Mouse (Mus musculus) hindbrain, embryonic 11.5 days (tissue): ENCODE data around the gene AB124611. TPM values are rescaled to one million over a fixed set of nuclear protein-coding genes. Genes with fewer than 3 reads are reported as not detected.
"Not testable (repeated sequence)": the region's sequence is repeated elsewhere in the genome, so short reads cannot be mapped to it uniquely, and the experiment has no call there.

Experiments
- ATAC-seq: fragments of 200-750 bp; cut with Nextera tagmentation; 2 replicates; pipeline ENCODE4 v1.8.0; 2017; ENCODE audit warnings: mild to moderate bottlenecking, moderate TSS enrichment, moderate library complexity; ENCODE audit not compliant: low FRiP score
- DNase-seq: peaks from one replicate; pipeline ENCODE4 v3.0.0-alpha.2; 2015; ENCODE audit warnings: low spot score
- H3K27ac ChIP-seq: fragments of 300-500 bp; sonication (generic); 2 replicates; pipeline ENCODE4 v1.5.1; 2014; ENCODE audit warnings: mild to moderate bottlenecking, low read depth, low read length
- H3K27me3 ChIP-seq: fragments of 300-500 bp; sonication (generic); 2 replicates; pipeline ENCODE4 v1.6.1; 2014; ENCODE audit warnings: mild to moderate bottlenecking, low read length, moderate library complexity, mixed read lengths; ENCODE audit not compliant: control insufficient read depth, insufficient read depth
- H3K36me3 ChIP-seq: fragments of 300-500 bp; sonication (generic); 2 replicates; pipeline ENCODE4 v1.6.1; 2014; ENCODE audit warnings: mild to moderate bottlenecking, low read length, moderate library complexity, mixed read lengths; ENCODE audit not compliant: control insufficient read depth, insufficient read depth
- H3K4me1 ChIP-seq: fragments of 300-500 bp; sonication (generic); replicated peaks from 2 replicates; pipeline ENCODE4 v1.6.1; 2014; ENCODE audit warnings: low read length, mixed read lengths; ENCODE audit not compliant: control insufficient read depth, insufficient read depth
- H3K4me2 ChIP-seq: fragments of 300-500 bp; sonication (generic); replicated peaks from 2 replicates; pipeline ENCODE4 v1.6.1; 2014; ENCODE audit warnings: mild to moderate bottlenecking, low read depth, low read length
- H3K4me3 ChIP-seq: fragments of 300-500 bp; sonication (generic); 2 replicates; pipeline ENCODE4 v1.5.1; 2014; ENCODE audit warnings: low read depth, low read length
- H3K9ac ChIP-seq: fragments of 300-500 bp; sonication (generic); 2 replicates; pipeline ENCODE4 v1.6.1; 2014; ENCODE audit warnings: low read depth, low read length
- H3K9me3 ChIP-seq: fragments of 300-500 bp; sonication (generic); 2 replicates; pipeline ENCODE4 v1.6.1; 2016; ENCODE audit warnings: low read length; ENCODE audit not compliant: control insufficient read depth
- WGBS: fragments of 180-500 bp; shearing (Covaris S2); extraction: QIAGEN DNeasy Blood & Tissue Kit; methylation state at CpG from one replicate; pipeline ENCODE4 v1.1.7; 2014; 5-methylcytosine and 5-hydroxymethylcytosine counted together
- polyA plus RNA-seq: library from polyadenylated mRNA; unstranded; fragments of >200 nt; fragmentation: Nextera tagmentation; extraction: Ambion mirVana; gene quantifications from 2 replicates; pipeline ENCODE4 v1.2.1, GENCODE M21; 2014

The AB124611 gene
- polyA plus RNA-seq, 1 experiment from 2014 or later: 5.3 TPM

DNA sequence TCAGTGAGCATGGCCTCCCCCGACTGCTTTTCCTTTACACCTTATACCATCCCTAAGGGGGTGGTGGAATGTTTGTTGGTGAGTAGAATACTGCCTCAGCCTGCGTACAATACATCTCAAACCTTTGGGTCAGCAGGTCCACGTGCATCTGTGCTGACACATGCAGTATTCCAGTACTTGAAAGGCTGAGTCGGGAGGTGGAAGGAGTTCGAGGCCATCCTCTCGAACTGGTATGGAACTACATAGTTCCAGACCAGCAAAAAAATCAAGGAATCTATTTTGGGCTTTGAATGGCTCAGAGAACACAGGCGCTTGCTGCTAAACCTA is 15.3 kb upstream of the AB124611 start:
- peak overlapping the region; percentile 72 for H3K9ac ChIP-seq
- 7% methylated on average over 7 of the region's 7 CpGs for WGBS
- peaks cover 1% of the 10 kb centered on the region; the same call in 1 of the 2 replicates for H3K36me3 ChIP-seq
- H3K4me1 ChIP-seq: peaks cover 3% of the 10 kb centered on the region; the same call in 1 of the 2 replicates
- peak overlapping the region; percentile 62 for H3K4me3 ChIP-seq
- H3K27me3 ChIP-seq: no peaks in the 10 kb centered on the region
- peak overlapping the region; percentile 74 for H3K27ac ChIP-seq
- ATAC-seq (no peak; the same call in 1 of the 2 replicates), DNase-seq (no peak)
- H3K9me3 ChIP-seq: no peaks in the 10 kb centered on the region
- peak overlapping the region; percentile 69 for H3K4me2 ChIP-seq

DNA sequence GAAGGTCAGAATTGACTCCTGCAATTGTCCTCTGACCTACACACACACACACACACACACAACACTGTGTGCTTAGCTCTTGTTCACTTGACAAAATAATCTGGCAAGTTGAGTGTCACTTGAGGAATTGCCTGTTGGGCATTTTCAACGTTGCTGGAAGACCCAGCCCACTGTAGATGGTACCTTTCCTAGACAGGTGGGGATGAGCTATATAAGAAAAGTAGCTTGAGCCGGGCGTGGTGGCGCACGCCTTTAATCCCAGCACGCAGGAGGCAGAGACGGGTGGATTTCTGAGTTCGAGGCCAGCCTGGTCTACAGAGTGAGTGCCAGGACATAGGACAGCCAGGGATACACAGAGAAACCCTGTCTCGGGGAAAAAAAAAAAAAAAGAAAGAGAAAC is 14.9 kb upstream of the AB124611 start:
- peak overlapping the region; percentile 62 for H3K4me3 ChIP-seq
- ATAC-seq (no peak), DNase-seq (no peak)
- H3K9me3 ChIP-seq: no peaks in the 10 kb centered on the region
- WGBS: 84% methylated on average over 9 of the region's 9 CpGs
- H3K4me2 ChIP-seq: peak overlapping the region; percentile 69
- peak overlapping the region; percentile 74 for H3K27ac ChIP-seq
- H3K27me3 ChIP-seq: no peaks in the 10 kb centered on the region
- H3K9ac ChIP-seq: peak overlapping the region; percentile 72
- H3K4me1 ChIP-seq: peaks cover 3% of the 10 kb centered on the region; the same call in 1 of the 2 replicates
- H3K36me3 ChIP-seq: no peaks in the 10 kb centered on the region; the same call in 1 of the 2 replicates

- H3K4me3 ChIP-seq: no peak overlapping the region
- no peak overlapping the region for H3K27ac ChIP-seq
- H3K27me3 ChIP-seq: no peaks in the 10 kb centered on the region
- WGBS: 100% methylated on average over 4 of the region's 4 CpGs
- DNase-seq (no peak), ATAC-seq (no peak)
- no peak overlapping the region for H3K9ac ChIP-seq
- no peak overlapping the region for H3K4me2 ChIP-seq
- no peaks in the 10 kb centered on the region for H3K9me3 ChIP-seq
- peaks cover 3% of the 10 kb centered on the region; the same call in 1 of the 2 replicates for H3K4me1 ChIP-seq
- H3K36me3 ChIP-seq: no peaks in the 10 kb centered on the region
Observed at GRCm38 (mm10) chr9:21513466-21513865, 12.5 kb upstream of the AB124611 start.

DNA sequence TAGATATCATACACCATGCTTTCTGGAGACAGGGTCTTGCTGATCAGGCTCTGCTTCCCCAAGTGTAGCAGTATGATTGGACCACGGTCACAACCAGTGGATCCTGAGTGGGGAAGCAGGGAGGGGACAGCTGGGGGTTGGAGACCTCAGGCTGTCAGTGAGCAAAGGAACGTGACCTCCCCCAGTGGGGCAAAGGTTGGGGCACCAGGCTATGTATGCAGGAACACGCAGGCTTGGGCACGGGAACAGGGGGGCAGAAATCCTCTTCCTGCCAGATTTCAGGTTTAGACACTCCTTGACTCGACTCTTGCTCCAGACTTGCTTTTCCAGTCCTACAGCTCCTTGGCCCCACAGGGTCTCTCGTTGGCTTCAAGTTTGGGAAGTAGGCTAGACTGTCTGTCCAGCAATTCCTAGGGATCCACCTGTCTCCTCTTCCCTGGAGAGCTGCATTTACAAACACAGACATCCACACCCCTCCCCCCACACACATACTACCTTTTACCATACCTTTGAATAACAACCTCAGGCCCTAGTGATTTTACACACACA is 8.0 kb upstream of the AB124611 start:
- no peak for ATAC-seq
- no peak overlapping the region for H3K9ac ChIP-seq
- H3K4me1 ChIP-seq: no peaks in the 10 kb centered on the region
- H3K27ac ChIP-seq: no peak overlapping the region
- H3K36me3 ChIP-seq: no peaks in the 10 kb centered on the region
- no peaks in the 10 kb centered on the region for H3K27me3 ChIP-seq
- no peak overlapping the region for H3K4me3 ChIP-seq
- WGBS: 79% methylated on average over 6 of the region's 6 CpGs
- DNase-seq: no peak
- H3K4me2 ChIP-seq: no peak overlapping the region
- H3K9me3 ChIP-seq: no peaks in the 10 kb centered on the region

DNA sequence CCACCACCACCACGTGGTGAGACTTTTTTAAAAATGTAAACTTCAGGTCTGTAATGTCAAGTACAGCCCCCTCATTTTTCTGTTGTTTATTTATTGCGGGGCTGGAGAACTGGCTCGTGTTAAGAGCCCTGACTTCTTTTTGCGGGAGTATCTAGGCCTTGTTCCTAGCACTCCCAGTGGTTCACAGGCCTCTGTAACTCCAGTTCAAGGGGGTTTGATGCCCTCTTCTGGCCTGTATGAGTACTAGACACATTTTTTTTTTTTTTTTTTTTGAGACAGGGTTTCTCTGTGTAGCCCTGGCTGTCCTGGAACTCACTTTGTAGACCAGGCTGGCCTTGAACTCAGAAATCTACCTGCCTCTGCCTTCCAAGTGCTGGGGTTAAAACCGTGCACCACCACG is 7.3 kb upstream of the AB124611 start:
- WGBS: 80% methylated on average over 6 of the region's 6 CpGs
- H3K4me2 ChIP-seq, H3K36me3 ChIP-seq, H3K27me3 ChIP-seq, H3K4me1 ChIP-seq, H3K4me3 ChIP-seq, H3K9me3 ChIP-seq, H3K9ac ChIP-seq, DNase-seq, H3K27ac ChIP-seq, ATAC-seq: not testable (repeated sequence)

DNA sequence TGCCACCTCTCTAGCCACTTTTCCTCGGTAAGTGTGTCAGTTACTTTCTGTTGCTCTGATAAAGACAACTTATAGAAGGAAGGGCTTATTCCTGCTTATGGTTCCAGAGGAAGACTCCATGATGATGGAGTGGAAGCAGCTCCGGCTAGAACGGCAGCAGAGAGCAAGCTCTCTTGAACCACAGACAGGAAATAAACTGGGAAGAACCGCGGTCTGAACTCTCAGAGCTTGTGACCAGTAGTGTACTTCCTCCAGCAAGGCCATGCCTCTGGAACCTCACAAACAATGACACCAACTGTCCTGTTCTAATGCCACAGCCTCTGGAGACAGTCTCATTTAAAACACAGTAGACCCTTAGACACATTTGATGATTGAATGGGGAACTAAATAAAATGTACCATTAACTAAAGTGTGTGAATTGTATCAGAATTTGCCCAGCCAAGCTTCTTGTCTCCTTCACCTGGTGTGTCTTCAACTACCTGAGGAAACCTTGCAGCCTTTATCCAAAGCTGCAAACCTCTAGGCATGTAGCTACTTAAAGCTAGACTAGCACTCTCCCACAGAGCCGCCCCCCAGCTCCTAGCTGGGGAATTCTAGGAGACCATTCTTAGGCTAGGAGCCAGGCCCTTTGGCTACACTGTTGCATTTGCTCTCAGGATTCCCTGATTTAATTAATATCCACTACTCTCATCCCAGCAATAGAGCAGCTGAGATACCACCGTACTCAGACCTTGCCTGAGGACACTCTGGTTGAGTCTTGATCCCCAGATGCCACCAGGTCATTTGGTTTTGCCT is 637 bp upstream of the AB124611 start:
- Histone ChIP-seq H3K27me3 (no peaks in the 10 kb centered on the region), H3K9ac (no peak overlapping the region), H3K4me3 (no peak overlapping the region), H3K4me2 (no peak overlapping the region), H3K9me3 (no peaks in the 10 kb centered on the region), H3K27ac (no peak overlapping the region), H3K4me1 (no peaks in the 10 kb centered on the region), H3K36me3 (no peaks in the 10 kb centered on the region)
- WGBS: 81% methylated on average over 7 of the region's 7 CpGs
- no peak for ATAC-seq
- no peak for DNase-seq

DNA sequence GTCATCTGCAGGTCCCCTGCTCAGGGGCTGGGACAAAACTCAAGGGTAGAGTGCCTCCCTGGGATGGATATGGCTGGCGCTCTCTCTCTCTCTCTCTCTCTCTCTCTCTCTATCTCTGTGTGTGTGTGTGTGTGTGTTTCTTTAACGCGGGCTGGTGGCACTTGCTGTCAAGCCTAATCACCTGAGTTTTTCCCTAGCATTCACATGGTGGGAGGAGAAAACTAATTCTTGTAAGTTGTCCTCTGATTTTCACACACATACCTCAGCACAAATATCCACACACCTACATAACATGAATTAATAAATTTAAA is 613 bp downstream of the AB124611 start:
- Histone ChIP-seq H3K9me3 (no peaks in the 10 kb centered on the region), H3K27ac (no peak overlapping the region)

DNA sequence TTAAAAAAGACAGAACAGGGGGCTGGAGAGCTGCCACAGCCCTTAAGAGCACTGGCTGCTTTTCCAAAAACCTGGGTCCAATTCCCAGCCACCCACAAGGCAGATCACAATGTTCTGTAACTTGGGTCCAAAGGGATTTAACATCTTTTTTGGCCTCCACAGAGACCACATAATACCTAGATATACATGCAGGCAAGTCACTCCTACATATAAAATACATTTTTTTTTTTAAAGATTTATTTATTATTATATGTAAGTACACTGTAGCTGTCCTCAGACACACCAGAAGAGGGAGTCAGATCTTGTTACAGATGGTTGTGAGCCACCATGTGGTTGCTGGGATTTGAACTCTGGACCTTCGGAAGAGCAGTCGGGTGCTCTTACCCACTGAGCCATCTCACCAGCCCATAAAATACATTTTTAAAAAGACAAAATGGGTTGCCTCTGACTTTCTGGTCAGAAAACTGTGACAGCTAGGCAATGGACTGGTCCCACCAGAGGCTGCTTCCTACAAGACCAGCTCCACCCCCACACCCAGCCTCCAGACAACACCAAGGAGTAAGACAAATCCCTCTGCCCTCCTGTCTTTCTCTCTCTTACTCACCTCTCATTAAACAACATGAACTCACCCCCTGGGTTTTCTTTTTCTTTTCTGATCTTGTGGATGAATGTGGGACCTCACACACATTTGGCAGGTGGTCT is 1.3 kb downstream of the AB124611 start:
- no peak overlapping the region for H3K9ac ChIP-seq
- no peaks in the 10 kb centered on the region for H3K27me3 ChIP-seq
- no peak overlapping the region for H3K4me2 ChIP-seq
- WGBS: 96% methylated on average over 2 of the region's 2 CpGs
- H3K4me3 ChIP-seq: no peak overlapping the region
- no peak overlapping the region for H3K27ac ChIP-seq
- ATAC-seq: no peak
- no peaks in the 10 kb centered on the region for H3K9me3 ChIP-seq
- H3K36me3 ChIP-seq: no peaks in the 10 kb centered on the region
- H3K4me1 ChIP-seq: no peaks in the 10 kb centered on the region
- no peak for DNase-seq

More for the DNA sequence above, 613 bp downstream of the AB124611 start:
- Histone ChIP-seq H3K4me1 (no peaks in the 10 kb centered on the region), H3K36me3 (no peaks in the 10 kb centered on the region), H3K9ac (no peak overlapping the region), H3K4me2 (no peak overlapping the region), H3K27me3 (no peaks in the 10 kb centered on the region), H3K4me3 (no peak overlapping the region)
- 91% methylated on average over 3 of the region's 3 CpGs for WGBS
- ATAC-seq: no peak
- no peak for DNase-seq
